Mouse (Mus musculus) naive thymus-derived CD4-positive, alpha-beta T cell, adult 2 months (primary cell): ENCODE measurements around the gene Jak1.
A peak's percentile ranks its signal among the peaks of the same experiment; 100 is the strongest.

ENCODE experiments used
- DNase-seq: peaks from one replicate; pipeline ENCODE4 v3.0.0-alpha.2; 2011; ENCODE audit warnings: low read depth

The Jak1 gene

GRCm38 (mm10) chr4:101192241-101192976, 72.7 kb downstream of the Jak1 start:
- DNase-seq = peak; percentile 44

GRCm38 (mm10) chr4:101187381-101187780, 77.7 kb downstream of the Jak1 start:
- peak; percentile 94 for DNase-seq

GRCm38 (mm10) chr4:101186591-101186990, 78.5 kb downstream of the Jak1 start:
- DNase-seq = no peak

- peak; percentile 65 for DNase-seq
These were observed 79.9 kb downstream of the Jak1 start for GRCm38 (mm10) chr4:101185216-101185615.

- peak; percentile 81 for DNase-seq
These were observed 82.5 kb downstream of the Jak1 start for GRCm38 (mm10) chr4:101182603-101183011.

GRCm38 (mm10) chr4:101180681-101181080, 84.4 kb downstream of the Jak1 start:
- no peak for DNase-seq

- DNase-seq = no peak
These were observed 85.2 kb downstream of the Jak1 start for GRCm38 (mm10) chr4:101179836-101180235.

GRCm38 (mm10) chr4:101179076-101179475, 86.0 kb downstream of the Jak1 start:
- DNase-seq = peak; percentile 66

- DNase-seq = no peak
These were observed 87.3 kb downstream of the Jak1 start for GRCm38 (mm10) chr4:101177796-101178195.

GRCm38 (mm10) chr4:101176123-101176522, 89.0 kb downstream of the Jak1 start:
- no peak for DNase-seq

- peak; percentile 82 for DNase-seq
These were observed 90.0 kb downstream of the Jak1 start for GRCm38 (mm10) chr4:101174916-101175625.

- no peak for DNase-seq
These were observed 92.3 kb downstream of the Jak1 start for GRCm38 (mm10) chr4:101172738-101173137.

GRCm38 (mm10) chr4:101168189-101168778, 96.8 kb downstream of the Jak1 start:
- DNase-seq = peak; percentile 81

GRCm38 (mm10) chr4:101167777-101168176, 97.3 kb downstream of the Jak1 start:
- peak; percentile 85 for DNase-seq

GRCm38 (mm10) chr4:101165776-101166175, 99.3 kb downstream of the Jak1 start:
- DNase-seq = no peak

GRCm38 (mm10) chr4:101164673-101165072, 100.4 kb downstream of the Jak1 start:
- DNase-seq = no peak

- DNase-seq = no peak
These were observed 100.9 kb downstream of the Jak1 start for GRCm38 (mm10) chr4:101164189-101164588.

GRCm38 (mm10) chr4:101160821-101161220, 104.3 kb downstream of the Jak1 start:
- no peak for DNase-seq

GRCm38 (mm10) chr4:101159191-101159764, 105.8 kb downstream of the Jak1 start:
- no peak for DNase-seq

- DNase-seq = no peak
These were observed 106.8 kb downstream of the Jak1 start for GRCm38 (mm10) chr4:101158282-101158681.

- DNase-seq = no peak
These were observed 107.6 kb downstream of the Jak1 start for GRCm38 (mm10) chr4:101157476-101157875.

GRCm38 (mm10) chr4:101155541-101155940, 109.5 kb downstream of the Jak1 start:
- no peak for DNase-seq
